Mouse (Mus musculus) kidney, adult 2 months (tissue): ENCODE data around the gene Slc39a2. TPM values are rescaled to one million over a fixed set of nuclear protein-coding genes. Genes with fewer than 3 reads are reported as not detected.

Experiments used
- DNase-seq: peaks from one replicate; pipeline ENCODE4 v3.0.0; 2021
- H3K27ac ChIP-seq: fragments of 200-500 bp; 2 replicates; pipeline ENCODE4 v1.5.1; 2012; ENCODE audit warnings: low read depth, low read length, control low read depth, inconsistent platforms; ENCODE audit not compliant: insufficient read depth
- H3K27me3 ChIP-seq: fragments of 200-500 bp; replicated peaks from 2 replicates; pipeline ENCODE4 v1.6.1; 2012; ENCODE audit warnings: mild to moderate bottlenecking, moderate library complexity, low read length, inconsistent platforms; ENCODE audit not compliant: control insufficient read depth, insufficient read depth
- H3K36me3 ChIP-seq: fragments of 200-500 bp; 2 replicates; pipeline ENCODE4 v1.6.1; 2012; ENCODE audit warnings: mild to moderate bottlenecking, moderate library complexity, low read length, inconsistent platforms; ENCODE audit not compliant: control insufficient read depth, insufficient read depth
- H3K4me1 ChIP-seq: fragments of 200-500 bp; 2 replicates; pipeline ENCODE4 v1.6.1; 2011; ENCODE audit warnings: low read length; ENCODE audit not compliant: control insufficient read depth, insufficient read depth
- H3K4me3 ChIP-seq: fragments of 200-500 bp; 2 replicates; pipeline ENCODE4 v1.5.1; 2011; ENCODE audit warnings: mild to moderate bottlenecking, low read depth, low read length, control low read depth; ENCODE audit not compliant: insufficient read depth
- CTCF ChIP-seq: fragments of 200-500 bp; conservative IDR thresholded peaks from 2 replicates; pipeline ENCODE4 v1.5.1; 2011; ENCODE audit warnings: low read depth, mild to moderate bottlenecking, control low read depth, low read length, moderate library complexity, mixed read lengths; ENCODE audit not compliant: insufficient read depth, insufficient read length
- POLR2A ChIP-seq: fragments of 200-500 bp; IDR thresholded peaks from one replicate; pipeline ENCODE4 v1.6.1; 2011; ENCODE audit warnings: low read depth, low read length, control low read depth
- WGBS: fragments of 180-500 bp; shearing (Covaris S2); methylation state at CpG from one replicate; pipeline ENCODE4 v1.1.7; 2018; 5-methylcytosine and 5-hydroxymethylcytosine counted together
- polyA plus RNA-seq: library from polyadenylated mRNA; depleted of rRNA; stranded (reverse); fragments of >200 nt; gene quantifications from 2 replicates; pipeline ENCODE4 v1.2.3, GENCODE M21; 2012

The Slc39a2 gene
- polyA plus RNA-seq, 1 experiment: 0.52 TPM

DNA sequence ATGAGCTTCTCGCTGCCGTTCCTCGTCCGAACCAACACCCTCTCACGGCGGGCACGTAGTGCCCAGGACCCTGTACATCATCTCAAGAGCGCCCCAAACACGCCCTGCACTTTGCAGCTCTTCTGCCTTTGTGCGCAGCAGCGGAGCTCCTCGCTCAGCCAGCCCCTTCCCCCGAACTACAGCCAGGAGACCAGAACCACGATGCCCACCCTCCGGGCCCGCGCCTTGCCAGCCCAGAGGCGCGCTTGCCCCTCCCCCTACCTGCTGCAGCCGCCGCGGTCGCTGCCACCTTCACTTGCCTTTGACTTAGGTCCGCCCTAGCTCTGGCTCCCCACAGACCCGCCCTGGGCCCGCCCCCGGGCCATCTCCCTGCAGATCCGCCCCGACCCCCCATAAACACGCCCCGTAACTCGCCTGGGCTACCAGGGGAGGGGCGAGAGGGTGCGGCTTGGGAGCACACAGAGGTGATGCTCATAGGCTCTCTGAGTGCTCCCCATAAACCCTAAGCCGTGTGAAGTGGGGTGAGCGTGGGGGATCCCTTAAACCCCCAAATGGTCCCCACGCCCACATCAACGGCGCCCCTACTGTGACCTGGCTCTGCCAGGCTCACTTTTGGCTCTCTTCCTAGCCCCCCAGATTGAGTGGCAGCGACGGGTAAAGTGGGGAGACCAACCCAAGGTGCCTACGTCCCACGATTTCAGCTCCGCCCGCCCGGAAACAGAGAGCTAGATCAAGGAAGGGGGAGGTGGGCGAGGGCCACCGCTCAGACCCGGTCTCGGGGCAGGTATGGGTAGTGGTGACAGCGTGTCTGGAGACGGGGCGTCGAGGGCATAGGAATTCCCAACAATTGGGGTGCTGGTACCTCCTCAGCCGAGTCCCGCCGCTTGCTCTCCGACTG lies 20.6 kb downstream of the Slc39a2 start:
- 1% methylated on average over 58 of the region's 58 CpGs for WGBS
- H3K4me3 ChIP-seq: peak overlapping the region; percentile 51
- 0 out of 2 replicates have a peak, but pooled peaks cover 2% of the 10 kb centered on the region for H3K4me1 ChIP-seq
- peak overlapping the region; percentile 78 for H3K27ac ChIP-seq
- no peaks in the 10 kb centered on the region for H3K36me3 ChIP-seq
- TF ChIP-seq CTCF (no peak), POLR2A (no peak)
- H3K27me3 ChIP-seq: no peaks in the 10 kb centered on the region
- peak; percentile 92 for DNase-seq

DNA sequence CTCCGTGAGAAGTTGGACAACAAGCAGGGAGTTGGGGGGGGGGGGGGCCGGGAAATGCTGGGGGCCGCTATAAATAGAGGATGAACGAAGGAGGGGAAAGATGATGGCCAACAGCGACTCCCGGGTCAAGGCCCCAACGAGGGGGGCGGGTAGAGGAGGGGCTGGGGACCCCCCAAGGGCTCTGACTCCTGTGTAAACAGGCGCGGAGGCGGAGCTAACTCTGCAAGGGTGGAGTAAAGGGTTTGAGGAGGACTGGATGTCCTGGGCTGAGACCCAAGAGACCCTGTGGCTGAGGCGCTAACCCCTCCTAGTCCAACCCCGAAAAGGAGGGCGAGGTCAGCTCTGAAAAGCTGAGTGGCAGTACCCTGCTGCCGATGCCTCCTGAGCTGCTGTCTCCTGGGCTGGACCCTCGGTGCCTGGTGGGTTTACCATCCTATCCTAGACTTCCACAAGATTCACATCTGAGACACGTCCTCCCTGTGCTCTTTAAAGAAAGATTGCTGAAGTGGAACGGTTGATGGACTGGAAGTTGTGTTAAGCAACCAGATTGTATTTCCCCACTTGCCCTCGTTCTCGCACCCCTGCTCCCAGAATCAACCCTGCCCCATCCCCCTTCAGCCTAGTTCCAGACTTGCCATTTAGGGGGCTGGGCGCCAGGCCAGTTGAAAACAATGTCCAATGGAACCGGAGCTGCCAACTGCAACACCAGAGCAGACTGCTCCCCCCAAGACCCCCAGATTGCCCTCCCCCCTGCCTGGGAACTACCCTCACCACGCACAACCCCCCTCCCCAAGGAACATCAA lies 21.5 kb downstream of the Slc39a2 start, which contains the start of gene Ndrg2:
Ndrg2 (minus strand) TSS at position 199 of the 803 bp plus-strand sequence.
- H3K4me3 ChIP-seq: peak within 1 kb of the TSS; percentile 51
- WGBS: 7% methylated on average over 20 of the region's 23 CpGs
- H3K36me3 ChIP-seq: no peaks in the 10 kb centered on the region
- TF ChIP-seq POLR2A (no peak), CTCF (no peak)
- no peaks in the 10 kb centered on the region for H3K27me3 ChIP-seq
- H3K27ac ChIP-seq: peak within 1 kb of the TSS; percentile 78
- H3K4me1 ChIP-seq: 0 out of 2 replicates have a peak, but pooled peaks cover 2% of the 10 kb centered on the region
- DNase-seq: peak; percentile 83

DNA sequence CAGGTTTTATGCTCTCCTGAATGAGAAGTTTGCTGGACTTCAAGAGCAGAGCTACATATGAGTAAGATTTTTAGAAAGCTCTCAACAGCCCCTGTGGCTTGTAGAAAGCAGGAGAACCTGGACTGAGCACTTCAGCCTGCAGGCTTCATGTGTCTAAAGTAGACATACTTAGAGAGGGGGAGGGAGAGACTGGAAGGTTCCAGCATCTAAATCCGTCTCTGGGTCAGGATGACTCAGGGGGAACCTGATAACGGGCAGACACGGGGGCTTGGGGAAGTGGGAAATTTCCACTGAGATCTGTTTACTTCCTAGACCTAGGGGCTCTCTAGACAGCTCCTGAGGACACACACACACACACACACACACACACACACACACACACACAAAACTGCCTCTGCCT lies 22.3 kb downstream of the Slc39a2 start:
- Histone ChIP-seq H3K36me3 (no peaks in the 10 kb centered on the region), H3K27me3 (no peaks in the 10 kb centered on the region), H3K27ac (no peak overlapping the region), H3K4me3 (no peak overlapping the region), H3K4me1 (0 out of 2 replicates have a peak, but pooled peaks cover 2% of the 10 kb centered on the region)
- WGBS: 12% methylated on average over 3 of the region's 3 CpGs
- TF ChIP-seq CTCF (no peak), POLR2A (no peak)
- no peak for DNase-seq

DNA sequence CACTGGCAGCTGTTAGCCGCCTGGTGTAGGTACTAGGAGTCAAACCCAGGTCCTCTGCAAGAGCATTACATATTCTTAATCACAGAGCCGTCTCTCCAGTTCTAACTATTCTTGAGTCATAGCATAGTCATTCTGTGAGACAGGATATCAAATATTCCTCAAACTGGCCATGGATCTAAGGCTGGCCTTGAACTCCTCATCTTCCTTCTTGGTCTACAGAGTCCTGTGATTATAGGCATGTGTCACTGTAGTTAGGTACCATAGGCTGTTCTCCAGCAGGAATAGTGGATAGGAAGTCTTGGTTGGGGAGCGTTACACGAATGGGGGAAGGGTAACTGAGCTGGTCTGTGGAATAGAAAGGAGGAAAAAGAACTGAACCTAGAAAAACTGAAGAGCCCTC lies 23.9 kb downstream of the Slc39a2 start:
- no peak for DNase-seq
- Histone ChIP-seq H3K27ac (no peak overlapping the region), H3K4me1 (0 out of 2 replicates have a peak, but pooled peaks cover 2% of the 10 kb centered on the region), H3K27me3 (no peaks in the 10 kb centered on the region), H3K4me3 (no peak overlapping the region), H3K36me3 (no peaks in the 10 kb centered on the region)
- WGBS: 91% methylated on average over 4 of the region's 4 CpGs
- TF ChIP-seq CTCF: no peak
- no peak for TF ChIP-seq POLR2A

DNA sequence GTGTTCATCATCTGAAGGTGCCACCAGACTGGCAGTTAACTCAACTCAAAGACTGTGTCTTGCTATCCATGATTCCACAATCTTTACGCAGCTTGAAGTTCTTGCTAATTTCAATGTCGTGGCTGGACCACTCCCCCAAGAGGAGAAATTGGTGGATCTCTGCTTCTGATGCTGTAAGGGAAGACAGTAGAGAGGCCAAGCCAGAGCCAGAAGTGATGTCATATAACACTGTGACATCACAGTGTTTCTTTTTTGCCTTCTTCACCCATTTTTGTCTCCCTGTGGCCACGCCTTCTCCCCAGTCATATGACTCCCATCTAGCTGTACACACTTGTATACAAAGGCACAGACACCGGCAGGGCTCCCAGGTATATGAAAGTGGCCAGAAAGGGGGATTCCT lies 25.4 kb downstream of the Slc39a2 start, which contains the start of gene Tppp2:
Tppp2 (plus strand) TSS at position 301 of the 400 bp plus-strand sequence.
- H3K4me3 ChIP-seq: no peak within 1 kb of the TSS
- no peaks in the 10 kb centered on the region for H3K4me1 ChIP-seq
- DNase-seq: no peak
- no peaks in the 10 kb centered on the region for H3K27me3 ChIP-seq
- H3K36me3 ChIP-seq: no peaks in the 10 kb centered on the region
- TF ChIP-seq POLR2A (no peak), CTCF (no peak)
- no peak within 1 kb of the TSS for H3K27ac ChIP-seq
- 93% methylated on average over 4 of the region's 4 CpGs for WGBS

DNA sequence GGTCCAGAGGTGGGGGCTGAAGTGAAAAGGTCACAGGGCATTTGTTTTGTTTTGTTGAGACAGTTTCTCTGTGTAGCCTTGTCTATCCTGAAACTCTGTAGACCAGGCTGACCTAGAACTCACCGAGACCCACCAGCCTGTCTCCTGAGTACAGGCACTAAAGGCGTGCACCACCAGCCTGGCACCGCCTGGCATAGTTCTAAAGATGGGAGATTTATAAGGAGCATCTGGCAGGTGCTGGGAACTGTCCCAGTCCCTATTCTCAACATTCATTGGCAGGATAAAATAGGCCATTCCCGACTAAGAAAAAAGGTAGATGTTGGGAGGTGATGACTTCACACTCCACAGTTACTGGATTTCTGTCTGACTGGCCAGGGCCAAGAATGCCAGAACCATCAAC lies 26.3 kb downstream of the Slc39a2 start:
- Histone ChIP-seq H3K27me3 (no peaks in the 10 kb centered on the region), H3K4me1 (no peaks in the 10 kb centered on the region), H3K36me3 (no peaks in the 10 kb centered on the region), H3K4me3 (no peak overlapping the region), H3K27ac (no peak overlapping the region)
- no peak for DNase-seq
- WGBS: 92% methylated on average over 4 of the region's 4 CpGs
- TF ChIP-seq CTCF (no peak), POLR2A (no peak)
